ENCODE assay signal across 25 mouse cellular contexts in genomic region chr2:155582384-155582995, GRCm38 (mm10). TPM values are rescaled to one million over a fixed set of nuclear protein-coding genes. Genes with fewer than 3 reads are reported as not detected.
DNase-seq lines count a peak whose midpoint lies in the region; ATAC-seq and TF ChIP-seq lines count a peak whose summit lies in the region.
"Had no signal": no experiment of that assay in that cellular context is flagged by ENCODE, and none has a peak within 500 bp of the region (broad histone marks: within the 10 kb centered on the region; RNA-seq: fewer than 3 reads in every experiment).

No protein-coding gene starts in this region.

- peak; percentile 41 for DNase-seq in kidney, adult 11 months
- DNase-seq in kidney, postnatal 4 days: no peak
- DNase-seq in kidney, adult 8-10 months: peak; percentile 43 to 65
- no peak for DNase-seq in kidney, postnatal 14 days
- no peak for DNase-seq in liver, adult 2 months (ENCODE audit: extremely low read depth, low read depth, low spot score)
- no peak for DNase-seq in liver, postnatal 0 days
- DNase-seq in kidney, postnatal 36 days: peak; percentile 37 to 43
- DNase-seq: adrenal gland, postnatal 10 days; B cell, adult 2 months; cerebellum, adult 18-20 months; cerebellum, adult 9-10 months; cerebellum, postnatal 14 days; gastrocnemius, postnatal 25 days; heart, adult 18-20 months; heart, postnatal 10 days; heart, postnatal 36 days had no signal

- no peak for TF ChIP-seq CTCF in liver, adult 2 months (IDR thresholded peaks at IDR 0.05; ENCODE audit: low read depth, low read length)
- no peak for TF ChIP-seq CTCF in liver, postnatal 0 days (IDR thresholded peaks at IDR 0.05; ENCODE audit: low read depth)

- no peak overlapping the region for H3K4me2 ChIP-seq in liver, postnatal 0 days (ENCODE audit: low read depth, low read length)
- H3K4me2 ChIP-seq: heart, embryonic 12.5 days; heart, embryonic 15.5 days; hindbrain, embryonic 13.5 days had no signal

- H3K27ac ChIP-seq in liver, adult 2 months (replicated peaks; ENCODE audit: insufficient read depth, low read depth, low read length): 0 out of 2 replicates have a peak overlapping the region, but pooled peaks have one; percentile 1
- no peak overlapping the region for H3K27ac ChIP-seq in liver, postnatal 0 days (ENCODE audit: low read depth)
- H3K27ac ChIP-seq: forebrain, embryonic 10.5 days; heart, embryonic 15.5 days; hindbrain, embryonic 10.5 days; hindbrain, embryonic 13.5 days had no signal

- H3K79me2 ChIP-seq in liver, adult 2 months (ENCODE audit: control insufficient read depth, insufficient read depth, low read length): no peaks in the 10 kb centered on the region

- no peaks in the 10 kb centered on the region for H3K27me3 ChIP-seq in liver, adult 2 months (ENCODE audit: control insufficient read depth, insufficient read depth, low read length)
- no peaks in the 10 kb centered on the region for H3K27me3 ChIP-seq in liver, postnatal 0 days (ENCODE audit: insufficient read depth, low read length)
- H3K27me3 ChIP-seq: CH12.LX; heart, embryonic 12.5 days; heart, embryonic 15.5 days; hindbrain, embryonic 13.5 days; Patski had no signal

- WGBS in liver, adult 2 months: 70% methylated on average over 4 of the region's 4 CpGs
- WGBS in liver, postnatal 0 days (ENCODE audit: insufficient replicate concordance): 71% methylated on average over 4 of the region's 4 CpGs

- peaks cover 18% of the 10 kb centered on the region for H3K4me1 ChIP-seq in liver, adult 2 months (ENCODE audit: control insufficient read depth, insufficient read depth, low read length)
- 0 out of 2 replicates have a peak, but pooled peaks cover 7% of the 10 kb centered on the region for H3K4me1 ChIP-seq in liver, postnatal 0 days (ENCODE audit: insufficient read depth)
- H3K4me1 ChIP-seq: heart, embryonic 12.5 days; heart, embryonic 15.5 days; hindbrain, embryonic 13.5 days had no signal

- no peak overlapping the region for H3K9ac ChIP-seq in liver, adult 2 months (ENCODE audit: low read depth, low read length)
- H3K9ac ChIP-seq in liver, postnatal 0 days (replicated peaks): no peak overlapping the region
- H3K9ac ChIP-seq: heart, embryonic 12.5 days; heart, embryonic 15.5 days; hindbrain, embryonic 13.5 days had no signal

- H3K4me3 ChIP-seq in liver, adult 2 months (ENCODE audit: insufficient read depth, low read depth, low read length): no peak overlapping the region
- H3K4me3 ChIP-seq in liver, postnatal 0 days (ENCODE audit: low read depth, low read length): no peak overlapping the region
- H3K4me3 ChIP-seq: forebrain, embryonic 10.5 days; heart, embryonic 12.5 days; heart, embryonic 15.5 days; hindbrain, embryonic 10.5 days; hindbrain, embryonic 13.5 days had no signal

- no peak for TF ChIP-seq EP300 in liver, postnatal 0 days (IDR thresholded peaks at IDR 0.05; ENCODE audit: low read depth)

- no peak for TF ChIP-seq POLR2A in liver, adult 2 months (IDR thresholded peaks at IDR 0.05; ENCODE audit: extremely low read depth, insufficient read depth, low read length)

- H3K9me3 ChIP-seq in liver, postnatal 0 days (ENCODE audit: low read length): no peaks in the 10 kb centered on the region
- H3K9me3 ChIP-seq: forebrain, embryonic 10.5 days; G1E; heart, embryonic 12.5 days; heart, embryonic 15.5 days; hindbrain, embryonic 10.5 days; hindbrain, embryonic 13.5 days had no signal

- no peak for ATAC-seq in liver, postnatal 0 days
- ATAC-seq: forebrain, embryonic 14.5 days; Patski had no signal

- peaks cover 20% of the 10 kb centered on the region for H3K36me3 ChIP-seq in liver, adult 2 months (ENCODE audit: control insufficient read depth, insufficient read depth, low read length)
- H3K36me3 ChIP-seq in liver, postnatal 0 days (replicated peaks; ENCODE audit: insufficient read depth, low read length): peaks cover 14% of the 10 kb centered on the region
- H3K36me3 ChIP-seq: forebrain, embryonic 10.5 days; heart, embryonic 15.5 days; hindbrain, embryonic 10.5 days had no signal

RNA-seq across cellular contexts. Expression of gene Gss, which starts 10.1 kb away (rescaled TPM):
- 69.4 and 112 TPM in 2 replicates for total RNA-seq in liver, adult 2 months (2014; rRNA removed)
- polyA plus RNA-seq in liver, adult 2 months (2012; rRNA removed): 113 and 134 TPM in 2 replicates
- polyA plus RNA-seq in liver, postnatal 0 days (2015; fragmentation: Nextera tagmentation; extraction: Ambion mirVana): 48.9 and 49.3 TPM in 2 replicates

RNA-seq across cellular contexts. Expression of gene Myh7b, which starts 28.5 kb away (rescaled TPM):
- not detected in 2 replicates for total RNA-seq in liver, adult 2 months (2014; rRNA removed)
- polyA plus RNA-seq in liver, adult 2 months (2012; rRNA removed): not detected in 2 replicates
- polyA plus RNA-seq in liver, postnatal 0 days (2015; fragmentation: Nextera tagmentation; extraction: Ambion mirVana): 0.15 and 0.38 TPM in 2 replicates

Comparison
In these comparisons a context has a peak if more than half of its experiments do, and no peak if none do; other contexts are left out.
1. DNase-seq: peak in kidney, adult 11 months (single experiment), kidney, adult 8-10 months (2 of 2) and kidney, postnatal 36 days (2 of 2); none in kidney, postnatal 4 days (0 of 2), kidney, postnatal 14 days (single experiment), liver, adult 2 months (single experiment) and liver, postnatal 0 days (single experiment).